Mouse (Mus musculus) small intestine, adult 10 weeks (tissue): ENCODE results near the gene Ddx58. TPM values are rescaled to one million over a fixed set of nuclear protein-coding genes. Genes with fewer than 3 reads are reported as not detected.

Experiments
- polyA plus RNA-seq: library from polyadenylated mRNA; stranded (reverse); fragments of 350-450 nt; fragmentation: Illumina TruSeq; extraction: RNeasy Lipid Tissue Mini Kit (QIAGEN cat#74804); gene quantifications from one replicate; pipeline ENCODE4 v1.2.3, GENCODE M21; 2014; ENCODE audit warnings: low replicate concordance

Gene Ddx58
- 84.5 TPM for polyA plus RNA-seq

GRCm38 (mm10) chr4:40239409-40240271 is at the start of gene Ddx58:
Gene Ddx58, minus strand, starts transcription at chr4:40239828.

GRCm38 (mm10) chr4:40279276-40279900 is 39.8 kb upstream of the Ddx58 start, which contains the start of gene Ndufb6:
Gene Ndufb6, minus strand, starts transcription at chr4:40279421.

GRCm38 (mm10) chr4:40269430-40270032 is 29.9 kb upstream of the Ddx58 start, which contains the start of the genes Smim27 and Topors:
Gene Smim27, plus strand, starts transcription at chr4:40269579.
Gene Topors, minus strand, starts transcription at chr4:40269850.

Other genes starting within 250 kb of the Ddx58 start
- gene Aco1, start 96.7 kb downstream of the Ddx58 start, polyA plus RNA-seq, result 118 TPM
- gene Smim27, start 29.8 kb upstream of the Ddx58 start, polyA plus RNA-seq, result 23.4 TPM
- 39.8 TPM for gene Topors, start 30.0 kb upstream of the Ddx58 start, polyA plus RNA-seq
- gene Ndufb6, start 39.6 kb upstream of the Ddx58 start, polyA plus RNA-seq, result 315 TPM
- 0.30 TPM for gene Tmem215, start 232.4 kb upstream of the Ddx58 start, polyA plus RNA-seq